Mouse (Mus musculus) CH12.LX (cell line): ENCODE measurements around the gene Gm43720. TPM values are rescaled to one million over a fixed set of nuclear protein-coding genes. Genes with fewer than 3 reads are reported as not detected.

Experiments used
- DNase-seq: peaks from one replicate; pipeline ENCODE4 v3.0.0-alpha.2; 2013; ENCODE audit errors: extremely low read depth
- H3K27ac ChIP-seq: 2 replicates; pipeline ENCODE4 v1.5.1; 2012; ENCODE audit warnings: low read depth, mild to moderate bottlenecking, control low read depth, moderate library complexity; ENCODE audit not compliant: insufficient read depth
- H3K27me3 ChIP-seq: replicated peaks from 2 replicates; pipeline ENCODE3; 2012; ENCODE audit warnings: inconsistent platforms
- H3K36me3 ChIP-seq, 2 experiments: replicated peaks in 1 of 2; 2 replicates each; pipeline versions ENCODE3 to v1.6.1; 2012; ENCODE audit warnings: inconsistent platforms in 1 of 2, low read length in 1 of 2, mild to moderate bottlenecking in 1 of 2, mixed read lengths in 1 of 2, moderate library complexity in 1 of 2; ENCODE audit not compliant: control insufficient read depth in 1 of 2, insufficient read depth in 1 of 2
- H3K4me1 ChIP-seq, 2 experiments: 2 replicates each; pipeline ENCODE4 v1.6.1; 2012; ENCODE audit warnings: inconsistent platforms in 1 of 2, moderate library complexity in 1 of 2; ENCODE audit not compliant: insufficient read depth in 2 of 2, control insufficient read depth in 1 of 2
- H3K4me2 ChIP-seq: 2 replicates; pipeline ENCODE4 v1.6.1; 2012; ENCODE audit warnings: low read depth, mild to moderate bottlenecking, control low read depth; ENCODE audit not compliant: poor library complexity, insufficient read depth, severe bottlenecking
- H3K4me3 ChIP-seq, 3 experiments: fragments of 150-350 bp in 1 of 3; sonication (generic) in 1 of 3; replicated peaks in 1 of 3; 2 replicates each; pipeline versions ENCODE3 to v1.5.1; 2011 to 2012; ENCODE audit warnings: low read depth in 2 of 3, low read length in 2 of 3, mild to moderate bottlenecking in 2 of 3, moderate library complexity in 2 of 3, control low read depth in 1 of 3, improper control_type of control experiment in 1 of 3, inconsistent platforms in 1 of 3, mixed read lengths in 1 of 3; ENCODE audit not compliant: poor library complexity in 1 of 3
- H3K79me2 ChIP-seq: replicated peaks from 2 replicates; pipeline ENCODE4 v1.6.1; 2012; ENCODE audit warnings: mild to moderate bottlenecking, moderate library complexity; ENCODE audit not compliant: control insufficient read depth, poor library complexity, insufficient read depth, severe bottlenecking; ENCODE audit errors: extremely low read depth
- H3K9ac ChIP-seq: 2 replicates; pipeline ENCODE4 v1.6.1; 2012; ENCODE audit warnings: low read depth, mild to moderate bottlenecking, control low read depth, moderate library complexity; ENCODE audit not compliant: insufficient read depth
- H3K9me3 ChIP-seq: replicated peaks from 2 replicates; pipeline ENCODE3; 2012; ENCODE audit warnings: low read length, inconsistent platforms, mixed read lengths
- BHLHE40 ChIP-seq: IDR thresholded peaks from 2 replicates; pipeline ENCODE4 v1.6.1; 2011; ENCODE audit warnings: mild to moderate bottlenecking, low read depth, low read length, improper control_type of control experiment
- CHD2 ChIP-seq: IDR thresholded peaks from 2 replicates; pipeline ENCODE4 v1.6.1; 2011; ENCODE audit warnings: low read length, improper control_type of control experiment
- CTCF ChIP-seq, 2 experiments: IDR thresholded peaks in 1 of 2; conservative IDR thresholded peaks in 1 of 2; 2 replicates each; pipeline ENCODE4 v1.5.1; 2011 to 2012; ENCODE audit warnings: low read depth in 2 of 2, low read length in 2 of 2, improper control_type of control experiment in 1 of 2, inconsistent platforms in 1 of 2, mild to moderate bottlenecking in 1 of 2, moderate library complexity in 1 of 2
- ELF1 ChIP-seq: IDR thresholded peaks from 2 replicates; pipeline ENCODE4 v1.6.1; 2014; ENCODE audit warnings: low read depth, mild to moderate bottlenecking, inconsistent platforms, low read length, improper control_type of control experiment
- EP300 ChIP-seq: IDR thresholded peaks from 2 replicates; pipeline ENCODE4 v1.6.1; 2011; ENCODE audit warnings: low read length, improper control_type of control experiment
- ETS1 ChIP-seq: conservative IDR thresholded peaks from 2 replicates; pipeline ENCODE4 v1.6.1; 2012; ENCODE audit warnings: low read depth, mild to moderate bottlenecking, inconsistent platforms, low read length, improper control_type of control experiment, moderate library complexity
- MAFK ChIP-seq: IDR thresholded peaks from 2 replicates; pipeline ENCODE4 v1.6.1; 2011; ENCODE audit warnings: low read length, improper control_type of control experiment; ENCODE audit not compliant: insufficient replicate concordance
- MEF2A ChIP-seq: IDR thresholded peaks from 2 replicates; pipeline ENCODE4 v1.6.1; 2014; ENCODE audit warnings: low read depth, mild to moderate bottlenecking, inconsistent platforms, low read length, improper control_type of control experiment, borderline replicate concordance
- MYC ChIP-seq: IDR thresholded peaks from 2 replicates; pipeline ENCODE4 v1.6.1; 2011; ENCODE audit warnings: low read depth, mild to moderate bottlenecking, improper control_type of control experiment, low read length
- NELFE ChIP-seq: IDR thresholded peaks from 2 replicates; pipeline ENCODE4 v1.6.1; 2011; ENCODE audit warnings: low read depth, low read length, improper control_type of control experiment
- NRF1 ChIP-seq: IDR thresholded peaks from 2 replicates; pipeline ENCODE4 v1.6.1; 2014; ENCODE audit warnings: low read depth, mild to moderate bottlenecking, inconsistent platforms, low read length, improper control_type of control experiment, moderate library complexity
- PAX5 ChIP-seq: IDR thresholded peaks from 2 replicates; pipeline ENCODE4 v1.6.1; 2012; ENCODE audit warnings: low read length, inconsistent platforms, mixed read lengths
- POLR2A ChIP-seq: IDR thresholded peaks from 2 replicates; pipeline ENCODE4 v1.6.1; 2011; ENCODE audit warnings: low read depth, mild to moderate bottlenecking, improper control_type of control experiment, low read length
- RAD21 ChIP-seq: IDR thresholded peaks from 2 replicates; pipeline ENCODE4 v1.6.1; 2011; ENCODE audit warnings: low read depth, mild to moderate bottlenecking, low read length, improper control_type of control experiment, moderate library complexity
- SMC3 ChIP-seq: IDR thresholded peaks from 2 replicates; pipeline ENCODE4 v1.6.1; 2011; ENCODE audit warnings: low read depth, low read length, improper control_type of control experiment
- TBP ChIP-seq: conservative IDR thresholded peaks from 2 replicates; pipeline ENCODE4 v1.6.1; 2011; ENCODE audit warnings: low read depth, low read length, improper control_type of control experiment
- UBTF ChIP-seq: IDR thresholded peaks from 2 replicates; pipeline ENCODE4 v1.6.1; 2012; ENCODE audit warnings: low read depth, mild to moderate bottlenecking, inconsistent platforms, low read length, improper control_type of control experiment, moderate library complexity
- USF2 ChIP-seq: conservative IDR thresholded peaks from 2 replicates; pipeline ENCODE4 v1.6.1; 2011; ENCODE audit warnings: low read depth, low read length, improper control_type of control experiment
- ZC3H11A ChIP-seq: IDR thresholded peaks from 2 replicates; pipeline ENCODE4 v1.6.1; 2012; ENCODE audit warnings: low read depth, mild to moderate bottlenecking, inconsistent platforms, low read length, improper control_type of control experiment
- ZMIZ1 ChIP-seq: IDR thresholded peaks from 2 replicates; pipeline ENCODE4 v1.6.1; 2012; ENCODE audit warnings: low read depth, mild to moderate bottlenecking, inconsistent platforms, low read length, improper control_type of control experiment
- dilution Hi-C: fragments of 300-500 bp; cut with MboI; formaldehyde crosslinking; loops from 2 replicates; pipeline ENCODE4 v1.14.3; 2020; ENCODE audit warnings: low sequenced_read_pairs; ENCODE audit not compliant: extremely low pct_unique_long_range_greater_than_20kb, extremely low pct_ligation_motif_present
- in situ Hi-C: fragments of 300-500 bp; cut with MboI; formaldehyde crosslinking; loops from 3 replicates; pipeline ENCODE4 v1.14.3; 2019; ENCODE audit warnings: low sequenced_read_pairs, low pct_ligation_motif_present, low pct_unique_long_range_greater_than_20kb, mixed read lengths
- polyA plus RNA-seq: library from polyadenylated mRNA; unstranded; fragments of >175 nt; gene quantifications from 2 replicates; pipeline ENCODE4 v1.2.1, GENCODE M21; 2012; ENCODE audit warnings: low read depth; ENCODE audit not compliant: insufficient read length
- total RNA-seq, 2 experiments: library from RNA; depleted of rRNA; stranded (reverse); fragments of 300-350 nt in 1 of 2; fragments of >200 nt in 1 of 2; gene quantifications; 2 replicates each; pipeline ENCODE4 v1.2.3; 2012 to 2014

The Gm43720 gene
- total and polyA plus RNA-seq, 3 experiments = not detected

GRCm38 (mm10) chr5:138281798-138282197, 2.0 kb upstream of the Gm43720 start:
- Histone ChIP-seq H3K4me3 (no peak overlapping the region), H3K27me3 (peaks cover 8% of the 10 kb centered on the region), H3K4me1 (peaks cover 0 to 5% of the 10 kb centered on the region in 2 experiments; a peak in 1 of 4 replicates), H3K27ac (no peak overlapping the region), H3K36me3 (no peaks in the 10 kb centered on the region), H3K9ac (no peak overlapping the region), H3K4me2 (no peak overlapping the region), H3K9me3 (peaks cover 6% of the 10 kb centered on the region), H3K79me2 (no peaks in the 10 kb centered on the region)
- DNase-seq = no peak
- dilution Hi-C loops (no loop called here), in situ Hi-C loops (no loop called here)
- TF ChIP-seq USF2 (no peak), ZC3H11A (no peak), NELFE (no peak), EP300 (no peak), CHD2 (no peak), ELF1 (no peak), MEF2A (no peak), POLR2A (no peak), RAD21 (no peak), PAX5 (no peak), ZMIZ1 (no peak), ETS1 (no peak), CTCF (conservative IDR thresholded peaks at IDR 0.05 in 1 of 2, IDR thresholded peaks at IDR 0.05 in 1 of 2; ENCODE audit: low read depth in 2 of 2, low read length in 2 of 2) (no peak), MYC (no peak)

GRCm38 (mm10) chr5:138280829-138281228, 1.1 kb upstream of the Gm43720 start:
- dilution Hi-C loops (no loop called here), in situ Hi-C loops (no loop called here)
- H3K9ac ChIP-seq = no peak overlapping the region
- DNase-seq = no peak
- TF ChIP-seq NRF1 = no peak
- TF ChIP-seq RAD21 = no peak
- no peak for TF ChIP-seq ELF1
- H3K4me2 ChIP-seq = no peak overlapping the region
- H3K79me2 ChIP-seq = no peaks in the 10 kb centered on the region
- H3K27ac ChIP-seq = no peak overlapping the region
- peaks cover 6% of the 10 kb centered on the region for H3K9me3 ChIP-seq
- no peak overlapping the region for H3K4me3 ChIP-seq
- H3K27me3 ChIP-seq = peaks cover 8% of the 10 kb centered on the region
- H3K36me3 ChIP-seq = no peaks in the 10 kb centered on the region
- peaks cover 0 to 5% of the 10 kb centered on the region in 2 experiments; a peak in 1 of 4 replicates for H3K4me1 ChIP-seq

GRCm38 (mm10) chr5:138280425-138280768, 639 bp upstream of the Gm43720 start:
- no peaks in the 10 kb centered on the region for H3K79me2 ChIP-seq
- no peak overlapping the region for H3K4me2 ChIP-seq
- TF ChIP-seq NRF1 (no peak), MAFK (no peak), SMC3 (no peak), NELFE (no peak), TBP (no peak), BHLHE40 (no peak), UBTF (no peak)
- H3K27ac ChIP-seq = no peak overlapping the region
- H3K27me3 ChIP-seq = peaks cover 8% of the 10 kb centered on the region
- H3K4me3 ChIP-seq = no peak overlapping the region
- peaks cover 6% of the 10 kb centered on the region for H3K9me3 ChIP-seq
- dilution Hi-C loops = no loop called here
- in situ Hi-C loops = no loop called here
- H3K9ac ChIP-seq = no peak overlapping the region
- no peaks in the 10 kb centered on the region for H3K36me3 ChIP-seq
- peaks cover 0 to 5% of the 10 kb centered on the region in 2 experiments; a peak in 1 of 4 replicates for H3K4me1 ChIP-seq
- DNase-seq = no peak
